Mouse (Mus musculus): ENCODE results near the gene Rbfox2.
A peak's percentile ranks its signal among the peaks of the same experiment; 100 is the strongest.

Rbfox2 gene

GRCm38 (mm10) chr15:77192154-77192935, 114.5 kb downstream of the Rbfox2 start:
- peak; percentile 51 for DNase-seq (ENCODE audit: low spot score)

- DNase-seq (ENCODE audit: low spot score) = no peak
Observed at GRCm38 (mm10) chr15:77186096-77186495, 120.7 kb downstream of the Rbfox2 start.

- DNase-seq (ENCODE audit: low spot score) = no peak
Observed at GRCm38 (mm10) chr15:77185614-77186013, 121.2 kb downstream of the Rbfox2 start.

- no peak for DNase-seq (ENCODE audit: low spot score)
Observed at GRCm38 (mm10) chr15:77182800-77183199, 124.0 kb downstream of the Rbfox2 start.

GRCm38 (mm10) chr15:77174018-77174417, 132.8 kb downstream of the Rbfox2 start:
- DNase-seq (ENCODE audit: low spot score) = no peak

- no peak for DNase-seq (ENCODE audit: low spot score)
Observed at GRCm38 (mm10) chr15:77172414-77172813, 134.4 kb downstream of the Rbfox2 start.

GRCm38 (mm10) chr15:77168781-77169180, 138.0 kb downstream of the Rbfox2 start:
- no peak for DNase-seq (ENCODE audit: low spot score)

GRCm38 (mm10) chr15:77166225-77166732, 140.5 kb downstream of the Rbfox2 start:
- DNase-seq (ENCODE audit: low spot score) = no peak

- no peak for DNase-seq (ENCODE audit: low spot score)
Observed at GRCm38 (mm10) chr15:77163336-77163735, 143.5 kb downstream of the Rbfox2 start.

GRCm38 (mm10) chr15:77162931-77163330, 143.9 kb downstream of the Rbfox2 start:
- peak; percentile 42 for DNase-seq (ENCODE audit: low spot score)

- DNase-seq (ENCODE audit: low spot score) = peak; percentile 61
Observed at GRCm38 (mm10) chr15:77161382-77161781, 145.4 kb downstream of the Rbfox2 start.

GRCm38 (mm10) chr15:77160848-77161247, 146.0 kb downstream of the Rbfox2 start:
- peak; percentile 70 for DNase-seq (ENCODE audit: low spot score)

GRCm38 (mm10) chr15:77156525-77156924, 150.3 kb downstream of the Rbfox2 start:
- DNase-seq (ENCODE audit: low spot score) = peak; percentile 67

- no peak for DNase-seq (ENCODE audit: low spot score)
Observed at GRCm38 (mm10) chr15:77154248-77154785, 152.5 kb downstream of the Rbfox2 start.

GRCm38 (mm10) chr15:77153625-77154024, 153.2 kb downstream of the Rbfox2 start:
- DNase-seq (ENCODE audit: low spot score) = peak; percentile 94

GRCm38 (mm10) chr15:77153088-77153546, 153.7 kb downstream of the Rbfox2 start:
- peak; percentile 60 for DNase-seq (ENCODE audit: low spot score)

- peak; percentile 64 for DNase-seq (ENCODE audit: low spot score)
Observed at GRCm38 (mm10) chr15:77152336-77153087, 154.3 kb downstream of the Rbfox2 start.

GRCm38 (mm10) chr15:77151816-77152215, 155.0 kb downstream of the Rbfox2 start:
- peak; percentile 26 for DNase-seq (ENCODE audit: low spot score)

- DNase-seq (ENCODE audit: low spot score) = peak; percentile 67
Observed at GRCm38 (mm10) chr15:77151178-77151577, 155.6 kb downstream of the Rbfox2 start.

- peak; percentile 65 for DNase-seq (ENCODE audit: low spot score)
Observed at GRCm38 (mm10) chr15:77150424-77150841, 156.4 kb downstream of the Rbfox2 start.

- no peak for DNase-seq (ENCODE audit: low spot score)
Observed at GRCm38 (mm10) chr15:77150000-77150399, 156.8 kb downstream of the Rbfox2 start.

- DNase-seq (ENCODE audit: low spot score) = no peak
Observed at GRCm38 (mm10) chr15:77149551-77149950, 157.3 kb downstream of the Rbfox2 start.
